Mouse (Mus musculus): ENCODE measurements around the gene Yy2.

Yy2 gene

DNA sequence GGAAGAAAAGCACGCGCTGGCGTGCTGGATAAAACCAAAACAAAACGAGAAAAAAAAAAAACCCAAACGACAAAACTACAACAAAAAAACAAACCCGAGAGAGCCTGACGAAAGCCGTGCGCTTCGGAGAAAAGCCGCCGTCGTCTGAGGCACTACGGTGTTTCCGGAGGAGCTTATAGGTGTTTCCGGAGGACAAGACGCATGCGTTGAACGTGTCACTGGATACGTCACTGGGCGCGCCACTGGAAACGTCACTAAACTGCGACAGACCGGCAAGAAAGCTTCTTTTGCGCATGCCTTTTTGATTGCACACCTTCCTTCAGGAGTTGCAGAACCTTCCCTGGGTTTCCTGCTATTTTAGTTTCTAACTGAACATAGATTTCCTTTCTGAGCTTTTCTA, at the start of gene Yy2:
Yy2 (minus strand) TSS at position 146 of the 400 bp plus-strand sequence.
- no peak for DNase-seq

DNA sequence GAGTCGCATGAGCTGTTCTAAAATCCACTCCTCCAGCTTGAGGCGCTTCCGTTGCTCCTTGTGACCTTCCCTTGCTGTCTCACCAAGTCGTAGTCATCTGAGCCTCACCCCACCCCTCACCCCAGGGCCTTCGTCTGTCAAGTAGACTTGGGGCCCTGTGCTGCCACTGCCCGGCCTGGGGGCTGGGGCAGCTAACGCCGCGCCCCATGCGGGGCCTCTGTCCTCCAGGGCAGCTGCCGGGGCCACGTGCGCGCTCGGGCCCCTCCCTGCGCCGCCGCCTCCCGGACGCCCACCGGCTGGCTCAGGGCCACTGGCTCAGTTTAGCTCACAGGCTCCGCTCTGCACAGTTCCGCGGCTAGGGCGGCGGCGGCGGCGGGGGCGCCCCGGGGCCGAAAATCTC, 44.1 kb upstream of the Yy2 start:
- DNase-seq: no peak

DNA sequence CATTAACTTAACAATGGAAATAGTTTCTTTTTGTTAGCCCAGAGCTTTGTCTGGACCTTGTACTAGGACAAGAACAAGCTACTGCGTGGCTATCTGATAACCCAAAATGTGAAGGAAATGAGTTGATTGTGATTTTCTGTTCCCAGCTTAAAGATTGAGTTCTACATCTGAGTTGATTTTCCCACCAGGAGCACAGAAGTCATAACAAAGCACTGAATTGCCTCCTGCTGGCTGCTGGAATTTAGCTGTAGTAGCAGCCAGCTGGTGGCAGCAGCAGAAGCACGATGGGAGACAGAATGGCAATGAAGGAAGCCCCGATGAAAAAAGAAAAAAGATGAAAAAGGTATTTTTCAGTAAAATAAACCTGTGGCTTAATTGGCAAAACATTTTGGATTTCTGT, 32.7 kb upstream of the Yy2 start:
- peak; percentile 39 to 43 for DNase-seq

DNA sequence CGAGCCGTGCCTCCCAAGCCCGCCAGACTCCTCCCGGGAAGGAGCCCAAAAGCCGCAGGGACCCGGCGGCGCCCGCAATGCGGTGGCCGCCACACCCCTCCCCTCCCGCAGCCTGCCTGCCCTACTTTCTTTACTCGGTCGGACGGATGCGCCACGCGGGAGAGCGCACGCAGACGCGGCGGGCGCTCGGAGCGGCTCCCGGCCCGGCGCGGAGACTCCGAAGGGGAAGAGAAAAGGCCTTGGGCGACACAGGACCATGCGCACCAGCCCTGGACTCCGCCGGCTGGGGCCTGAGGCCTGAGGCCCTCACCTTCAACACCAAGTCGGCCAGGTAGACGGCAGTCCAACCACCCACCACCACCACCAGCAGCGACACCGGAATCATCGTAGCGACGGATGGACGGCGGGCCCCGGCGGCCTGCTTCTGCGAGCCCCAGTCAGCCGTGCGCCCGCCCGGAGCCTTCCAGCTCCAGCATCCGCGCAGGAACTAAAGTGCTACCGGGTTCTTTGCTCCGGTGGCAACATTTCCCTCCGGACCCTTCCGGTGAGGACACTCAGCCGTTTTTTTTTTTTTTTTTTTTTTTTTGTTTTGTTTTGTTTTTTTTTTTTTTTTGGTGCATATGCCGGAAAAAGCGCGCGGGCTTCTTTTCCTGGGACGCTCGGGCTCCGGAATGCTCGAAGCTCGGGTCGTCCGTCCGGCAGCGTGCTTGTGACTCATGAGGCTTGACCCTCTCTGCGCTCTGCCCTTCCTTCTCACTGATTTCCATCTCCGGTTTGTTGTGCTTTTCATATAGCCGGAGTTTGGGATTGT, 29.6 kb upstream of the Yy2 start, which contains the start of gene Mbtps2:
Mbtps2 (minus strand) TSS at position 530 of the 811 bp plus-strand sequence.
- peak; percentile 67 to 74 for DNase-seq

DNA sequence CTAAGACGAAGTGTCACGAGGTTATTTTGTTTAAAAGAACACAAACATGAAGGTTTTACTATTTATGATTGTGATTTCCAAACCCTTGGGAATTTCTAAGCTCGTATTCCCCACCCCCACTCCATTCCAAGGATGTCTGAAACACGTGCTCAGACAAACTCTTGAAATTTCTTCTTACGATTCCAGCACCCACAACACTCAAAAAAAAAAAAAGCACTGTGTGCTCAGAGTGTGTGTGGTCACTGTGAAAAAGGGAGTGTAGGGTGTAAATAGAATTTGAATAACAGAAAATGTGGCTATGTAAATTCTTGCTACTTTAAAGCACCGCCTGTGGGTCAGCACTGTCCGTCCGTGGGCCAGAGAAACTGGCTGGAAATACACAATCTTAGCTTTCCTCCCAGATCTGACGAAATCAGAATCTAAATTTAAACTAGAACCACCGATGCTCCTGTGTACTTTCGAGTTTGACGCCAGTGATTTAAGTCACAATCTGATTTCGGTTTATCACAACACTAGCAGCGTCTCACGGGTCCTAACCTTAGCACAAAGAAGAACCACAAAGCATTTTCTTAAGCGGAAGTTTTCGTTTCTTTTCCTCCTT, 28.9 kb upstream of the Yy2 start:
- DNase-seq: peak in 1 of 2 experiments; percentile 6

DNA sequence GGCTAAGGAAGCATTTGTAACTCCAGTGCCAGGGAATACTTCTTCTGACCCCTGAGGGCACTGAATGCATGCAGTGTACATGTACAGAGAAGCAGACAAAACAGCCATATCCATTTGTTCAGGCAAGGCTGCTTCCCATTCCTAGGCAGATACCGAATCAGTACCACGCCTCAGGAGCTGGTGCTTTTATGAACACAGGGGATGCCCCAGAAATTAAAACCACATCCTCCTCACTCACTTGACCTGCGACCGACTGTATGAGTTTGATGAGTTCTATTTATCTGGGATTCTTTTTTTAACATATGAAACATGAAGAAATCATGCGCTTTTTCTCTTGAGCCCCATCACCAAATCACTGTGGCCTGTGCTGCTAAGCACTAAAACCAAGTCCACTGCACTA, 28.0 kb upstream of the Yy2 start:
- DNase-seq: no peak

DNA sequence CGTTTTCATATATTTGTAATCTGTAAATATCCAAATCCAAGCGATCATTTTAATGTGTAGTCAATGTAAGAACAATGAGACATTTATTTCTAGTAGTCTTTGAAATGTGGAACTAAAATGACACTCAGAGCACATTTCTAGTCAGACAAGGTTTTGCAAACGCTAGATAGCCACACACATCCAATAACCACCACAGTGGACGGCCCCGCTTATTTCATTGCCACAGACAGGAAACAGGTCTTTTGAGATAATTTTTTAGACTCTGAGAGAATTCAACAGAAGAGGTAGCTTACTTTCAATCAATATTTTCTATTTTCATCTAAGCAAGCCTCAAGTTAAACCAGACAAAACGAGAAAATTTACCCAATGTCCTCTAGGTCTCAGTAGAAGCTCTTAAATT, 27.1 kb upstream of the Yy2 start:
- DNase-seq: no peak

DNA sequence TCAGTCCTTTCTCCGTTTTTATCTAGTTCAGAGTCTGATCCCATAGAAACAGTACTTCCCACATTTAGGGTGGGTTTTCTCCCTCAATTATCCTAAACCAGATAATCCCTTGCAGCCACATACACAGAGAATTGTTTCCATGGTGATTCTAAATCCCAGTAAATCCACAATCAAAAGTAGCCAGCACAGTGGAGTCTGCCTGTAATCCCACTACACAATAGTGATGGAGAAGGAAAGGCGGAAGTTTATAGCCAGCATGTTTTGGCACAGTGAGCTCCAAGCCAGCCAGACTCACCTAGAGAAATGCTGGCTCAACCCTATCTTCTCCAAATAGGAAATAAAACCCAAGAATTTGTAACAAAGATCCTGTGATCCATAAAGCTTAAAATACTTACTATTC, 25.8 kb upstream of the Yy2 start:
- DNase-seq: no peak

DNA sequence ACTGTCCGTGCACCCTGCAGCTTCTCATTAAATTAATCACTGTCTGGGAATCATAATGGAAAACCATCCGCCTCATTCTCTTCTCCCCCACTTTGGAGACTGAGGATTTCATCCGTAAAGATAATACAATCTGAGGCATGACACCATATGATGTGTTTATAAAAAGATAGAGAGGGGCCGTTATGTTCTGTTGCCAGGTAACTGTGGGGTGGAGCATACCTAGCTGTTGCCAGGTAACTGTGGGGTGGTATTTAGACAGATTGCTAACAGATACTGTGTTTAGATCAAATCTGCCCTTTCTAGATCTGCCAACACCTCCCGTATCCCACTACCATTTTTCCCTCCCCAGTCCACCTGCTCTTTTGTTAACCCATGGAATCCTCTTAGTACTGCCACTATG, 18.2 kb upstream of the Yy2 start:
- peak in 1 of 2 experiments; percentile 31 for DNase-seq

DNA sequence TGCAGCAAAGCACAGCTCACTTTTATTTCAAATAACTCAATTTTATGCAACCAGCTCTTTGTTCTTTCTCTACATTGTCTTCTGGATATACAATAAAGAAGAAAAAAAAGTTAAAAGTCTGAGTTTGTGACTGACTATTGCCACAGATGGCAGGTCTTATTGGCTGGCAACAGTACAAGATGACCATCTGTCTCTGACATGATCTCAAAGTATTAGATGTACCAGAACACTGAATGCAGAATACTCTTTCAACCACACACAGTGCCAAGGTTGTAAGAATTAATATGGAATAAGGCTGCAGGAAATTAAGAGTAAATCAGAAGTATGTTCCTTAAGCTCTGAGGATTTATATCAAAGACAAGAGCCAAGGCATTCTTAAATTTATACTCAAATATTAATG, 17.6 kb upstream of the Yy2 start:
- peak; percentile 52 to 64 for DNase-seq

DNA sequence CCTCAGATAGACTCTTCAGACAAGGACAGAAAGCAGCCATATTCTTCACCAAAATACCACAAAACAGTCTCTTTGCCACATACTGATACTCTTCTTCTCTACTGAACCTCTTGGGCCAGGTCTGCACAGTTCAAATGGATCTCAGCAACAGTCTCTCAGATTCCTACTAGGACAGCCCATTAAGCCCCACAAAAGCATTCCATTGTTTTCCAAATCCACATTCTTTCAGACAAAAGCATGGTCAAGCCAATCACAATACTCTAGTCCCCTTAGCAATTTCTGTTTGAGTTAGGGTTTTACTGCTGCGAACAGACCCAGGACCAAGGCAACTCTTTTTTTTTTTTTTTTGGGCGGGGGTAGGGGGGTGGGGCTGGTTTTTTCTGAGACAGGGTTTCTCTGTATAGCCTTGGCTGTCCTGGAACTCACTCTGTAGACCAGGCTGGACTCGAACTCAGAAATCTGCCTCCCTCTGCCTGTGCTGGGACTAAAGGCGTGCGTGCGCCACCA, 10.4 kb upstream of the Yy2 start:
- DNase-seq: no peak

DNA sequence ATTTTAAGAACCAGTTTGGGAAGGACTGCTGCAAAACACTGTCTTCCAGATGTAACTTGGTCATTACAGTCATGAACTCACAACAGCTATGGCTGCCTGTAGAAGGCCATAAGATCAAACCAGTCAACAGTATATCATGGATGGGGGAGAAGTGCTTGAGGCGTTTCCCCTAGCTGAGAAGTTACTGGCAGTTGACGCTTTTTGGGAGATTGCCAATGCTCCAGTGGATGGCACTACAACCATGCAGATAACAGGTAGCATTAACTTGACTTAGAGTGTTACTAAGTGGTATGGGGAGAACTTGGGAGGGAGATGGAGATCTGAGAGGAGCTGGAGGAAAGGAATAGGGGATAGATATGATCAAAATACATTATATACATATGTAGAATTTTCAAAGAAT, 5.9 kb upstream of the Yy2 start:
- DNase-seq: no peak

DNA sequence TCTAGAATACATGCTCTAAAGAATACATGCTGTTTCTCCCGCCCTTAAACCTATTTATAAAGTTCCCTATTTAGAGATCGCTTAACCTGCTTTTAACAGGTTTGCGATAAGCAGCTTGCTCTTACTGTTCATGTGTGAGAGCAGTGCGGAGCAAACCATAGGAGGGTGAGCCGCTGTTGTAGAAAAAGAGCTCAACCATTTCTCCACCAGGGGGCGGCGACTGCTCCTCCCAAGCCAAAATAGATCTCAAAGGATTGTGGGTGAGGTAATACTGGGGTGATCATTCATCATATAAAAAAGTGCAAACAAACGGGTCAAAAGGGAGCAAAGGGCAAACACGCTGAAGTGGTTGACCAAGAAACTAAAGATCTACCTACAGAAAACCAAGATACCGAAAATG, 5.0 kb downstream of the Yy2 start:
- DNase-seq: peak in 1 of 2 experiments; percentile 24

DNA sequence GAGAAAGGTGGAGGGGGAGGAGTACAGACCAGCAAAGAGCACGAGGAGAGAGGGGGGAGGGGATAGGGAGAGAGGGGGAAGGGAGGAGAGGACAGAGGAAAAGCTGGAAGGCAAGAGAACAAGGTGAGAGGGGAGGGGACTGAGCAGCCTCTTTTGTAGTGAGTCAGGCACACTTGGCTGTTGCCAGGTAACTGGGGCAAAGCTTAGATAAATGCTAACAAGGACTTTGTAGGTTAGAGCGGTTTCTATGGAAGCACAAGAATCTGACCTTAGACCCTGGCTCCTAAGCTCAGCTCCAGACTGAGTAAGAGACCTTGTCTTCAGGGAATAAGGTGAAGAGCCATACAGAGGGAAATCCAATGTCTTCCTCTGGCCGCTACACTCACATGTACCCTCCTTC, 21.7 kb downstream of the Yy2 start:
- no peak for DNase-seq
